Mouse (Mus musculus): ENCODE data around the gene Sit1.

- TF ChIP-seq CTCF (IDR thresholded peaks at IDR 0.05; ENCODE audit: insufficient read depth, low read length) (no peak), POLR2A (IDR thresholded peaks at IDR 0.05; ENCODE audit: borderline replicate concordance, extremely low read depth, low read depth, low read length) (no peak)
These were observed 7.3 kb upstream of the Sit1 start for GRCm38 (mm10) chr4:43490801-43491200.

Measured in lung, adult 2 months (tissue).